Mouse (Mus musculus) testis, adult 2 months (tissue): ENCODE results near the gene Atg9b. TPM values are rescaled to one million over a fixed set of nuclear protein-coding genes. Genes with fewer than 3 reads are reported as not detected.
A peak's percentile ranks its signal among the peaks of the same experiment; 100 is the strongest.

Experiments
- H3K27ac ChIP-seq: fragments of 200-500 bp; 2 replicates; pipeline ENCODE4 v1.5.1; 2012; ENCODE audit warnings: low read depth, low read length; ENCODE audit not compliant: control insufficient read depth, insufficient read depth
- H3K27me3 ChIP-seq: fragments of 200-500 bp; 2 replicates; pipeline ENCODE4 v1.6.1; 2012; ENCODE audit warnings: mild to moderate bottlenecking, low read length, moderate library complexity; ENCODE audit not compliant: control insufficient read depth, insufficient read depth
- H3K36me3 ChIP-seq: fragments of 200-500 bp; 2 replicates; pipeline ENCODE4 v1.6.1; 2012; ENCODE audit warnings: mild to moderate bottlenecking, low read length; ENCODE audit not compliant: control insufficient read depth, insufficient read depth
- H3K4me1 ChIP-seq: fragments of 200-500 bp; 2 replicates; pipeline ENCODE4 v1.6.1; 2012; ENCODE audit warnings: low read length; ENCODE audit not compliant: control insufficient read depth, insufficient read depth
- H3K4me3 ChIP-seq: fragments of 200-500 bp; 2 replicates; pipeline ENCODE4 v1.5.1; 2012; ENCODE audit warnings: low read depth, mild to moderate bottlenecking, low read length, moderate library complexity, mixed read lengths; ENCODE audit not compliant: control insufficient read depth
- CTCF ChIP-seq: fragments of 200-500 bp; IDR thresholded peaks from 2 replicates; pipeline ENCODE4 v1.5.1; 2012; ENCODE audit warnings: low read depth, mild to moderate bottlenecking, inconsistent platforms, low read length, moderate library complexity; ENCODE audit not compliant: control insufficient read depth, insufficient read depth, insufficient replicate concordance
- POLR2A ChIP-seq: fragments of 200-500 bp; IDR thresholded peaks from 2 replicates; pipeline ENCODE4 v1.6.1; 2012; ENCODE audit warnings: low read depth, mild to moderate bottlenecking, inconsistent platforms, low read length, moderate library complexity; ENCODE audit not compliant: control insufficient read depth
- polyA plus RNA-seq: library from polyadenylated mRNA; depleted of rRNA; stranded (reverse); fragments of >200 nt; gene quantifications from 2 replicates; pipeline ENCODE4 v1.2.3, GENCODE M21; 2012; rRNA removed

Atg9b gene
- 1.1 and 1.3 TPM in 2 replicates for polyA plus RNA-seq

- peaks cover 28% of the 10 kb centered on the region for H3K4me1 ChIP-seq
- H3K27ac ChIP-seq = no peak within 1 kb of the TSS
- H3K4me3 ChIP-seq = no peak within 1 kb of the TSS
- no peaks in the 10 kb centered on the region for H3K36me3 ChIP-seq
- TF ChIP-seq CTCF = no peak
- no peak for TF ChIP-seq POLR2A
- no peaks in the 10 kb centered on the region for H3K27me3 ChIP-seq
Measured at GRCm38 (mm10) chr5:24391864-24392263, at the start of gene Atg9b. TSS of gene Atg9b (minus strand) at chr5:24392143.

DNA sequence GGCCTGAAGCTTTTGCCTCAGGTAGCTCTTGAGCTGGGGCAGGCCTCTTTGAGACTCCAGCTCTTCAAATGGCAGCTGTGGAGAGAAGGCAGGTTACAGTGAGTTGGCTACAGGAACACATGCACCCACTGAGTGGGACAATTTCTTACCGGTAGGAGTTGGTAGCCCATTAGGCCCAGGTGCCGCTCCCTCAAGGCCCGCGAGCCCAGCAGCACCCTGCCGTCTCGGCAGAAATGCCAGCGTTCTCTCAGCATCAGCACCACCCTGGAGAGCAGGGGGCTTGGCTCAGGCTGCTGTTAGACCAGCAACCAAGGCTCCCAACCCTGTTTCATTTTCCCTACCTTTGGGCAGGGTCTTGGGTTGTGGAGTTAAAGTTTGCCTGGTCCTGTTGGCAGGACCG, 49.2 kb upstream of the Atg9b start:
- Histone ChIP-seq H3K27ac (no peak overlapping the region), H3K27me3 (no peaks in the 10 kb centered on the region), H3K36me3 (peaks cover 2% of the 10 kb centered on the region; the same call in 1 of the 2 replicates), H3K4me1 (peaks cover 16% of the 10 kb centered on the region), H3K4me3 (no peak overlapping the region)
- TF ChIP-seq POLR2A (no peak), CTCF (no peak)

DNA sequence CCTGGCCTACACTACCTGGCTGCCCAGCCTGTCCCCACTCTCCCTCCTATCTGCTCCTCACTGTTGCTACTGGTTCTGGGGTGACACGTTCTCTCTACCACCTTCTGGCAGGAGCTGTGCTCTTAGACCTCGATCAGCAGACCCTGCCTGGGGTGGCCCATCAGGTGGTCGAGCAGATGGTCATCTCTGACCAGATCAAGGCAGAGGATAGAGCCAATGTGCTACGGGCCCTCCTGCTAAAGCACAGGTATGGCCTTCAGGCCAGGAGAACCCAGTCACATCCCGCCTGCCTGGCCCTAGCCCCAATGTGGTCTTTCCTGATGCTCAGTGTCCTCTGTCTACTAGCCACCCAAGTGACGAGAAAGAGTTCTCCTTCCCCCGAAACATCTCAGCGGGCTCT, 42.0 kb upstream of the Atg9b start:
- H3K4me3 ChIP-seq = no peak overlapping the region
- H3K36me3 ChIP-seq = no peaks in the 10 kb centered on the region
- H3K27me3 ChIP-seq = no peaks in the 10 kb centered on the region
- H3K27ac ChIP-seq = no peak overlapping the region
- TF ChIP-seq CTCF = no peak
- no peak for TF ChIP-seq POLR2A
- no peaks in the 10 kb centered on the region for H3K4me1 ChIP-seq

DNA sequence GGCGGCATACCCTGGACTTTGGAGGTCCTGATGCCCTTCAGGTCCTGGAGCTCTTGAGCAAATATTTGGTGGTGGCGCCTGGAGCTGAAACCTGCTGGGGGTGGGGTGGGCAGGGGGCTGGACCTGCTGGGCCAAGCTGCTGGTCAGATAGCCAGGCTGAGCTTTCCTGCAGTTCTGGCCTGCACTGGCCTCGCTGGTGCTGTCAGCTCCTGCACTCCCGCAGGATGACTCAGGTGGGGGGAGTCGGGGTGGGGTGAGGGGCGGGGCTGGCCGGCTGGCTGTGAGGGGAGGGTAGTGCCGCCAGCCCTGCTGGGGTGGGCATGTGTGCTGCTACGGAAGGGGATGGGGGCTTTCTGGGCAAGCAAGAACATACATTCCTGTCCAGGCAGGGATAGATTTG, 36.7 kb upstream of the Atg9b start:
- no peak for TF ChIP-seq POLR2A
- no peak for TF ChIP-seq CTCF
- no peaks in the 10 kb centered on the region for H3K27me3 ChIP-seq
- no peak overlapping the region for H3K27ac ChIP-seq
- peaks cover 21% of the 10 kb centered on the region for H3K4me1 ChIP-seq
- H3K36me3 ChIP-seq = no peaks in the 10 kb centered on the region
- H3K4me3 ChIP-seq = no peak overlapping the region

- no peaks in the 10 kb centered on the region for H3K36me3 ChIP-seq
- no peak overlapping the region for H3K27ac ChIP-seq
- no peak overlapping the region for H3K4me3 ChIP-seq
- no peaks in the 10 kb centered on the region for H3K27me3 ChIP-seq
- no peak for TF ChIP-seq POLR2A
- no peak for TF ChIP-seq CTCF
- peaks cover 22% of the 10 kb centered on the region for H3K4me1 ChIP-seq
Measured at GRCm38 (mm10) chr5:24427981-24428402, 36.0 kb upstream of the Atg9b start.

GRCm38 (mm10) chr5:24427285-24427633, 35.3 kb upstream of the Atg9b start:
- no peak overlapping the region for H3K27ac ChIP-seq
- no peaks in the 10 kb centered on the region for H3K36me3 ChIP-seq
- H3K4me1 ChIP-seq = peaks cover 22% of the 10 kb centered on the region
- TF ChIP-seq POLR2A (no peak), CTCF (no peak)
- H3K4me3 ChIP-seq = no peak overlapping the region
- H3K27me3 ChIP-seq = no peaks in the 10 kb centered on the region

- H3K27ac ChIP-seq = peak overlapping the region; percentile 3; the same call in 1 of the 2 replicates
- H3K4me1 ChIP-seq = peaks cover 22% of the 10 kb centered on the region
Measured at GRCm38 (mm10) chr5:24426556-24427284, 34.8 kb upstream of the Atg9b start.

More at GRCm38 (mm10) chr5:24426556-24427284, 34.8 kb upstream of the Atg9b start:
- Histone ChIP-seq H3K36me3 (no peaks in the 10 kb centered on the region), H3K4me3 (peak overlapping the region; percentile 92), H3K27me3 (no peaks in the 10 kb centered on the region)
- TF ChIP-seq POLR2A (0 out of 2 replicates have a peak, but pooled peaks have one; percentile 19), CTCF (no peak)
